ENCODE assay signal across 8 mouse cellular contexts in the genomic region with DNA sequence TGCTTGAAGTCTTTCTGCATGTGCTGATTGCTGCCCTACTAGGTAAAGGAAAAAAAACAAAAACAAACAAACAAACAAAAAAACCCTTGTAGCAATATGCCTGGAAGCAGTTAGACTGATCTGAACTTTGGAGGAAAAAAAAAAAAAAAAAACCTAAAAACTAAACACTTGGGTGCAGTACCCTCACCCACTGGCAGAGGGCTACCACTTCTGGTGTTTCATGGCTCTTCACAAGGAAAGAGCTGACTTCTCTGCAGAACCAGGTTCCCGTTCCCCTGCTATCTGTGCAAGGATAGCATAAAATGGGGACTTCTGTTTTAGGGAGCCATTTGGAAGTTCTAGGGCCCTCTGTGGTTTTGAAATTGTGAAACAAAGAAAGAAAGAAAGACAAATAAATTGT. TPM values are rescaled to one million over a fixed set of nuclear protein-coding genes. Genes with fewer than 3 reads are reported as not detected.
DNase-seq lines count a peak whose midpoint lies in the region; ATAC-seq and TF ChIP-seq lines count a peak whose summit lies in the region.
"Had no signal": no experiment of that assay in that cellular context is flagged by ENCODE, and none has a peak within 500 bp of the region (broad histone marks: within the 10 kb centered on the region; RNA-seq: fewer than 3 reads in every experiment).

No protein-coding gene starts in this region.

- H3K4me3 ChIP-seq in kidney, adult 2 months (ENCODE audit: insufficient read depth, low read depth, low read length): no peak overlapping the region
- no peak overlapping the region for H3K4me3 ChIP-seq in kidney, embryonic 14.5 days (ENCODE audit: low read length)
- H3K4me3 ChIP-seq in E14TG2a.4 (replicated peaks; ENCODE audit: low read length): no peak overlapping the region
- H3K4me3 ChIP-seq in neural tube, embryonic 11.5 days (ENCODE audit: low read depth, low read length): no peak overlapping the region
- H3K4me3 ChIP-seq: myocyte had no signal

- no peaks in the 10 kb centered on the region for H3K27me3 ChIP-seq in kidney, adult 2 months (replicated peaks; ENCODE audit: control insufficient read depth, insufficient read depth, low read length)
- no peaks in the 10 kb centered on the region for H3K27me3 ChIP-seq in kidney, embryonic 14.5 days (ENCODE audit: control insufficient read depth, insufficient read depth, low read length)
- H3K27me3 ChIP-seq in E14TG2a.4 (ENCODE audit: insufficient read depth, low read length): no peaks in the 10 kb centered on the region
- H3K27me3 ChIP-seq in neural tube, embryonic 11.5 days (ENCODE audit: control insufficient read depth, insufficient read depth, low read length): no peaks in the 10 kb centered on the region

- no peaks in the 10 kb centered on the region for H3K36me3 ChIP-seq in kidney, adult 2 months (ENCODE audit: control insufficient read depth, insufficient read depth, low read length)
- H3K36me3 ChIP-seq in kidney, embryonic 14.5 days (ENCODE audit: control insufficient read depth, insufficient read depth, low read length): no peaks in the 10 kb centered on the region
- 0 out of 2 replicates have a peak, but pooled peaks cover 4% of the 10 kb centered on the region for H3K36me3 ChIP-seq in E14TG2a.4 (ENCODE audit: insufficient read depth, low read length)
- H3K36me3 ChIP-seq in neural tube, embryonic 11.5 days (ENCODE audit: control insufficient read depth, insufficient read depth, low read length): no peaks in the 10 kb centered on the region

- no peak for TF ChIP-seq POLR2A in kidney, adult 2 months (IDR thresholded peaks at IDR 0.05; ENCODE audit: low read depth, low read length)

- WGBS in kidney, adult 2 months: 3% methylated on average over 1 of the region's 1 CpGs
- WGBS in kidney, embryonic 14.5 days: 21% methylated on average over 1 of the region's 1 CpGs
- 30% methylated on average over 1 of the region's 1 CpGs for WGBS in neural tube, embryonic 11.5 days

- H3K4me1 ChIP-seq in kidney, adult 2 months (ENCODE audit: control insufficient read depth, insufficient read depth, low read length): no peaks in the 10 kb centered on the region
- no peaks in the 10 kb centered on the region for H3K4me1 ChIP-seq in kidney, embryonic 14.5 days (ENCODE audit: control insufficient read depth, insufficient read depth, low read length)
- H3K4me1 ChIP-seq in E14TG2a.4 (replicated peaks; ENCODE audit: low read depth, low read length): no peaks in the 10 kb centered on the region
- H3K4me1 ChIP-seq in neural tube, embryonic 11.5 days (ENCODE audit: control insufficient read depth, insufficient read depth, low read length): no peaks in the 10 kb centered on the region

- no peak overlapping the region for H3K27ac ChIP-seq in kidney, adult 2 months (ENCODE audit: insufficient read depth, low read depth, low read length)
- no peak overlapping the region for H3K27ac ChIP-seq in kidney, embryonic 14.5 days (ENCODE audit: low read depth, low read length)
- H3K27ac ChIP-seq in neural tube, embryonic 11.5 days (ENCODE audit: low read depth, low read length): no peak overlapping the region

- no peak overlapping the region for H3K4me2 ChIP-seq in kidney, embryonic 14.5 days (replicated peaks; ENCODE audit: low read depth, low read length)
- H3K4me2 ChIP-seq in neural tube, embryonic 11.5 days (ENCODE audit: low read depth): no peak overlapping the region

- no peak overlapping the region for H3K9ac ChIP-seq in kidney, embryonic 14.5 days (ENCODE audit: low read depth, low read length)
- no peak overlapping the region for H3K9ac ChIP-seq in neural tube, embryonic 11.5 days (ENCODE audit: low read length)

- no peaks in the 10 kb centered on the region for H3K9me3 ChIP-seq in kidney, embryonic 14.5 days (ENCODE audit: control insufficient read depth, low read length)
- H3K9me3 ChIP-seq in E14TG2a.4 (ENCODE audit: low read length): no peaks in the 10 kb centered on the region
- no peaks in the 10 kb centered on the region for H3K9me3 ChIP-seq in neural tube, embryonic 11.5 days (ENCODE audit: control insufficient read depth, low read length)

- no peak for ATAC-seq in kidney, embryonic 14.5 days (ENCODE audit: low FRiP score, low TSS enrichment)
- ATAC-seq in neural tube, embryonic 11.5 days (ENCODE audit: insufficient read depth, low FRiP score, low TSS enrichment): no peak

- DNase-seq in kidney, adult 2 months: peak; percentile 63
- peak; percentile 46 for DNase-seq in Muller cell, postnatal 12 days (ENCODE audit: inconsistent ontology term)
- DNase-seq in embryo, embryonic 10.5 days (ENCODE audit: low spot score): peak; percentile 77
- peak; percentile 17 for DNase-seq in layer of hippocampus, adult 9-11 months
- peak; percentile 60 for DNase-seq in neural tube, embryonic 11.5 days (ENCODE audit: low spot score)

- TF ChIP-seq CTCF in kidney, adult 2 months (conservative IDR thresholded peaks at IDR 0.05; ENCODE audit: insufficient read depth, insufficient read length, low read depth, low read length): peak; percentile 67
- peak; percentile 58 for TF ChIP-seq CTCF in E14TG2a.4 (conservative IDR thresholded peaks at IDR 0.05; ENCODE audit: low read length)

RNA-seq across cellular contexts. Expression of a gene that starts 52.2 kb away (rescaled TPM):
- polyA plus RNA-seq in kidney, adult 2 months (2012; rRNA removed): 14.0 and 19.1 TPM in 2 replicates
- polyA plus RNA-seq in kidney, embryonic 14.5 days (2014; fragmentation: Nextera tagmentation; extraction: Ambion mirVana): 17.6 and 30.9 TPM in 2 replicates
- 25.8 and 26.5 TPM in 2 replicates for polyA plus RNA-seq in neural tube, embryonic 11.5 days (2014; fragmentation: Nextera tagmentation; extraction: Ambion mirVana)

Comparison
In these comparisons a context has a peak if more than half of its experiments do, and no peak if none do; other contexts are left out.
1. DNase-seq: peak in every context shown above with its lines; median percentile 77 in embryo, embryonic 10.5 days; 63 in kidney, adult 2 months; 60 in neural tube, embryonic 11.5 days; 46 in Muller cell, postnatal 12 days; 17 in layer of hippocampus, adult 9-11 months.